Mouse (Mus musculus): Measurements from ENCODE around the gene Slc7a10. TPM values are rescaled to one million over a fixed set of nuclear protein-coding genes. Genes with fewer than 3 reads are reported as not detected.

Slc7a10 gene
- polyA plus RNA-seq, 1 experiment from 2014 or later, result 45.2 TPM

GRCm38 (mm10) chr7:35167925-35168324, 18.3 kb upstream of the Slc7a10 start:
- H3K27ac ChIP-seq (ENCODE audit: low read depth, low read length), result no peak overlapping the region
- no peaks in the 10 kb centered on the region for H3K9me3 ChIP-seq (ENCODE audit: control insufficient read depth, low read length)
- peaks cover 3% of the 10 kb centered on the region; the same call in 1 of the 2 replicates for H3K4me1 ChIP-seq (ENCODE audit: control insufficient read depth, insufficient read depth, low read depth, low read length)
- no peak overlapping the region for H3K9ac ChIP-seq (ENCODE audit: low read depth, low read length)
- H3K36me3 ChIP-seq (ENCODE audit: control insufficient read depth, insufficient read depth, low read length), result no peaks in the 10 kb centered on the region
- peaks cover 7% of the 10 kb centered on the region; the same call in 1 of the 2 replicates for H3K27me3 ChIP-seq (replicated peaks; ENCODE audit: control insufficient read depth, insufficient read depth, low read length)
- no peak overlapping the region for H3K4me2 ChIP-seq (ENCODE audit: low read length)
- WGBS, result 48% methylated on average over 2 of the region's 2 CpGs
- ATAC-seq, result no peak
- H3K4me3 ChIP-seq (ENCODE audit: low read length), result no peak overlapping the region

- no peak overlapping the region for H3K27ac ChIP-seq (ENCODE audit: low read depth, low read length)
- no peak overlapping the region for H3K9ac ChIP-seq (ENCODE audit: low read depth, low read length)
- 13% methylated on average over 6 of the region's 6 CpGs for WGBS
- no peak overlapping the region for H3K4me2 ChIP-seq (ENCODE audit: low read length)
- no peak overlapping the region for H3K4me3 ChIP-seq (ENCODE audit: low read length)
- ATAC-seq, result peak; percentile 40; the same call in 1 of the 2 replicates
- H3K36me3 ChIP-seq (ENCODE audit: control insufficient read depth, insufficient read depth, low read length), result no peaks in the 10 kb centered on the region
- peaks cover 3% of the 10 kb centered on the region; the same call in 1 of the 2 replicates for H3K4me1 ChIP-seq (ENCODE audit: control insufficient read depth, insufficient read depth, low read depth, low read length)
- H3K9me3 ChIP-seq (ENCODE audit: control insufficient read depth, low read length), result no peaks in the 10 kb centered on the region
- peaks cover 11% of the 10 kb centered on the region; the same call in 1 of the 2 replicates for H3K27me3 ChIP-seq (replicated peaks; ENCODE audit: control insufficient read depth, insufficient read depth, low read length)
Observed at GRCm38 (mm10) chr7:35169341-35169740, 16.8 kb upstream of the Slc7a10 start.

GRCm38 (mm10) chr7:35171867-35172382, 14.3 kb upstream of the Slc7a10 start:
- no peak overlapping the region for H3K4me3 ChIP-seq (ENCODE audit: low read length)
- no peaks in the 10 kb centered on the region for H3K9me3 ChIP-seq (ENCODE audit: control insufficient read depth, low read length)
- peaks cover 11% of the 10 kb centered on the region; the same call in 1 of the 2 replicates for H3K27me3 ChIP-seq (replicated peaks; ENCODE audit: control insufficient read depth, insufficient read depth, low read length)
- H3K9ac ChIP-seq (ENCODE audit: low read depth, low read length), result no peak overlapping the region
- H3K4me1 ChIP-seq (ENCODE audit: control insufficient read depth, insufficient read depth, low read depth, low read length), result peaks cover 3% of the 10 kb centered on the region; the same call in 1 of the 2 replicates
- no peaks in the 10 kb centered on the region for H3K36me3 ChIP-seq (ENCODE audit: control insufficient read depth, insufficient read depth, low read length)
- H3K4me2 ChIP-seq (ENCODE audit: low read length), result peak overlapping the region; percentile 29; the same call in 1 of the 2 replicates
- ATAC-seq, result peak; percentile 68
- 2% methylated on average over 16 of the region's 16 CpGs for WGBS
- no peak overlapping the region for H3K27ac ChIP-seq (ENCODE audit: low read depth, low read length)

GRCm38 (mm10) chr7:35172519-35172918, 13.7 kb upstream of the Slc7a10 start:
- peaks cover 3% of the 10 kb centered on the region; the same call in 1 of the 2 replicates for H3K4me1 ChIP-seq (ENCODE audit: control insufficient read depth, insufficient read depth, low read depth, low read length)
- no peaks in the 10 kb centered on the region for H3K9me3 ChIP-seq (ENCODE audit: control insufficient read depth, low read length)
- ATAC-seq, result no peak
- no peak overlapping the region for H3K27ac ChIP-seq (ENCODE audit: low read depth, low read length)
- H3K27me3 ChIP-seq (replicated peaks; ENCODE audit: control insufficient read depth, insufficient read depth, low read length), result peaks cover 11% of the 10 kb centered on the region; the same call in 1 of the 2 replicates
- no peak overlapping the region for H3K9ac ChIP-seq (ENCODE audit: low read depth, low read length)
- no peak overlapping the region for H3K4me2 ChIP-seq (ENCODE audit: low read length)
- 69% methylated on average over 4 of the region's 4 CpGs for WGBS
- no peaks in the 10 kb centered on the region for H3K36me3 ChIP-seq (ENCODE audit: control insufficient read depth, insufficient read depth, low read length)
- no peak overlapping the region for H3K4me3 ChIP-seq (ENCODE audit: low read length)

- ATAC-seq, result no peak
- H3K4me1 ChIP-seq (ENCODE audit: control insufficient read depth, insufficient read depth, low read depth, low read length), result peaks cover 3% of the 10 kb centered on the region; the same call in 1 of the 2 replicates
- H3K4me2 ChIP-seq (ENCODE audit: low read length), result no peak overlapping the region
- H3K9me3 ChIP-seq (ENCODE audit: control insufficient read depth, low read length), result no peaks in the 10 kb centered on the region
- no peak overlapping the region; the same call in 1 of the 2 replicates for H3K9ac ChIP-seq (ENCODE audit: low read depth, low read length)
- H3K27ac ChIP-seq (ENCODE audit: low read depth, low read length), result no peak overlapping the region
- no peaks in the 10 kb centered on the region for H3K36me3 ChIP-seq (ENCODE audit: control insufficient read depth, insufficient read depth, low read length)
- WGBS, result 91% methylated on average over 4 of the region's 4 CpGs
- H3K4me3 ChIP-seq (ENCODE audit: low read length), result no peak overlapping the region
- peaks cover 9% of the 10 kb centered on the region; the same call in 1 of the 2 replicates for H3K27me3 ChIP-seq (replicated peaks; ENCODE audit: control insufficient read depth, insufficient read depth, low read length)
Observed at GRCm38 (mm10) chr7:35175533-35175932, 10.7 kb upstream of the Slc7a10 start.

GRCm38 (mm10) chr7:35176412-35177381, 9.5 kb upstream of the Slc7a10 start:
- Histone ChIP-seq H3K27ac (ENCODE audit: low read depth, low read length) (no peak overlapping the region), H3K4me1 (ENCODE audit: control insufficient read depth, insufficient read depth, low read depth, low read length) (peaks cover 1% of the 10 kb centered on the region; the same call in 1 of the 2 replicates), H3K27me3 (replicated peaks; ENCODE audit: control insufficient read depth, insufficient read depth, low read length) (peaks cover 7% of the 10 kb centered on the region; the same call in 1 of the 2 replicates), H3K4me2 (ENCODE audit: low read length) (no peak overlapping the region), H3K36me3 (ENCODE audit: control insufficient read depth, insufficient read depth, low read length) (no peaks in the 10 kb centered on the region), H3K9me3 (ENCODE audit: control insufficient read depth, low read length) (no peaks in the 10 kb centered on the region), H3K9ac (ENCODE audit: low read depth, low read length) (no peak overlapping the region), H3K4me3 (ENCODE audit: low read length) (no peak overlapping the region)
- 52% methylated on average over 18 of the region's 18 CpGs for WGBS
- ATAC-seq, result no peak

GRCm38 (mm10) chr7:35184833-35185724, 1.1 kb upstream of the Slc7a10 start:
- H3K27me3 ChIP-seq (replicated peaks; ENCODE audit: control insufficient read depth, insufficient read depth, low read length), result peaks cover 15% of the 10 kb centered on the region

GRCm38 (mm10) chr7:35189699-35190098, 3.5 kb downstream of the Slc7a10 start:
- Histone ChIP-seq H3K4me3 (ENCODE audit: low read length) (no peak overlapping the region), H3K27ac (ENCODE audit: low read depth, low read length) (no peak overlapping the region), H3K27me3 (replicated peaks; ENCODE audit: control insufficient read depth, insufficient read depth, low read length) (peaks cover 15% of the 10 kb centered on the region), H3K4me2 (ENCODE audit: low read length) (no peak overlapping the region), H3K9me3 (ENCODE audit: control insufficient read depth, low read length) (no peaks in the 10 kb centered on the region), H3K36me3 (ENCODE audit: control insufficient read depth, insufficient read depth, low read length) (no peaks in the 10 kb centered on the region), H3K4me1 (ENCODE audit: control insufficient read depth, insufficient read depth, low read depth, low read length) (peaks cover 14% of the 10 kb centered on the region), H3K9ac (ENCODE audit: low read depth, low read length) (no peak overlapping the region)
- 78% methylated on average over 5 of the region's 5 CpGs for WGBS
- ATAC-seq, result no peak

More at GRCm38 (mm10) chr7:35184833-35185724, 1.1 kb upstream of the Slc7a10 start:
- Histone ChIP-seq H3K4me1 (ENCODE audit: control insufficient read depth, insufficient read depth, low read depth, low read length) (peaks cover 14% of the 10 kb centered on the region), H3K36me3 (ENCODE audit: control insufficient read depth, insufficient read depth, low read length) (no peaks in the 10 kb centered on the region), H3K4me3 (ENCODE audit: low read length) (peak overlapping the region; percentile 39), H3K9ac (ENCODE audit: low read depth, low read length) (peak overlapping the region; percentile 52), H3K4me2 (ENCODE audit: low read length) (peak overlapping the region; percentile 66), H3K9me3 (ENCODE audit: control insufficient read depth, low read length) (peaks cover 8% of the 10 kb centered on the region), H3K27ac (ENCODE audit: low read depth, low read length) (peak overlapping the region; percentile 23; the same call in 1 of the 2 replicates)
- 2% methylated on average over 40 of the region's 54 CpGs for WGBS
- ATAC-seq, result peak; percentile 77

All from hindbrain, embryonic 16.5 days (tissue).